Mouse (Mus musculus) gastrocnemius, postnatal 14 days (tissue): ENCODE results near the gene Laptm4a. TPM values are rescaled to one million over a fixed set of nuclear protein-coding genes. Genes with fewer than 3 reads are reported as not detected.

Experiments
- DNase-seq: peaks from one replicate; pipeline ENCODE4 v3.0.0; 2021; ENCODE audit warnings: mixed read lengths
- intact Hi-C: fragments of 180-260 bp; cut with DNase I; formaldehyde crosslinking; loops from one replicate; pipeline ENCODE4 v1.15.1; 2025; ENCODE audit warnings: low total_unique reads
- long read RNA-seq, 2 experiments: library from polyadenylated mRNA; stranded (forward); transcript quantifications; one replicate each; pipeline ENCODE4 v2.0.0; 2021
- total RNA-seq, 2 experiments: library from RNA; stranded (reverse); gene quantifications; 2 replicates each; pipeline ENCODE4 v1.2.3; 2021

The Laptm4a gene
- total RNA-seq: 100 to 1,000 TPM; 303 to 334 TPM
- long read RNA-seq, experiment 1, transcript Laptm4a-201 (7 exons, 1,773 nt): major isoform, 89 of 106 reads
- long read RNA-seq, experiment 1, partial matches to known transcripts: 4 of 106 reads
- long read RNA-seq, experiment 1, other reads (novel, unspliced or antisense): 13 of 106 reads
- long read RNA-seq, experiment 2, transcript Laptm4a-201 (7 exons, 1,773 nt): major isoform, 78 of 107 reads
- long read RNA-seq, experiment 2, partial matches to known transcripts: 6 of 107 reads
- long read RNA-seq, experiment 2, other reads (novel, unspliced or antisense): 23 of 107 reads

DNA sequence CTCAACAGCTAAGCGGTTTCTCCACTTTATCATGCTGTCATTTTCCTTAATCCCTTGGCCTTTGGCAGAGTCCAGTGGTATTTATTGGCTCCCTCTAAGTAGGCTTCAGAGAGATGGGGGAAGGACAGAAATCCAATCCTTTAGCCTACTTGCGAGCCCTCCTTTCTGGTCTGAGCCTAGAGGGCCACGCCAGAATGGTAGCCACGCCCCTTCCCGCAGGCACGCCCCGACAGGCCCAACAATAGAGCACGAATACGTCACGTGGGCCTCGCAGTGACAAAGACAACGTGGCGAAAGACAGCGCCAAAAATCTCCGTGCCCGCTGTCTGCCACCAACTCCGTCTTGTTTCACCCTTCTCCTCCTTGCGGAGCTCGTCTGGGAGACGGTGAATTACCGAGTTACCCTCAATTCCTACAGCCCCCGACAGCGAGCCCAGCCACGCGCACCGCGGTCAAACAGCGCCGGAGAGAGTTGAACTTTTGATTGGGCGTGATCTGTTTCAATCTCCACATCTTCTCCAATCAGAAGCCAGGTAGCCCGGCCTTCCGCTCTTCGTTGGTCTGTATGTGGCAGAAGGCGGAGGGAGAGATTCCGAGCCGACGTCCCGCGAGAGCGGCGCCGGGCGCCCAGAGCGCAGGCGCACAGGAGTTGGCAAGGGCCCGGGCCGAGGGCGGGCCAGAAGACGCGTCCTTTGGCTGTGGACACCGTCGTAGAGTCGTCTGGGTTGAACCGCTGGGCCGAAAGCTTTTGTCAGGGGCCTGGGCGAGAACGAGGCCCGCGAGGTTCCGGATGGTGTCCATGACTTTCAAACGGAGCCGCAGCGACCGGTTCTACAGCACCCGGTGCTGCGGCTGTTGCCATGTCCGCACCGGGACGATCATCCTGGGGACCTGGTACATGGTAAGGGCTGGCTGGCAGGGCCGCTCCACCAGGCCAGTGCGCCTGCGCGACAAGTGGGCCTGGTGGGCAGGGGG, at the start of gene Laptm4a:
TSS of gene Laptm4a (plus strand) at position 271 of the 975 bp plus-strand sequence.
- intact Hi-C loops: no loop called here
- DNase-seq: peak; percentile 97

DNA sequence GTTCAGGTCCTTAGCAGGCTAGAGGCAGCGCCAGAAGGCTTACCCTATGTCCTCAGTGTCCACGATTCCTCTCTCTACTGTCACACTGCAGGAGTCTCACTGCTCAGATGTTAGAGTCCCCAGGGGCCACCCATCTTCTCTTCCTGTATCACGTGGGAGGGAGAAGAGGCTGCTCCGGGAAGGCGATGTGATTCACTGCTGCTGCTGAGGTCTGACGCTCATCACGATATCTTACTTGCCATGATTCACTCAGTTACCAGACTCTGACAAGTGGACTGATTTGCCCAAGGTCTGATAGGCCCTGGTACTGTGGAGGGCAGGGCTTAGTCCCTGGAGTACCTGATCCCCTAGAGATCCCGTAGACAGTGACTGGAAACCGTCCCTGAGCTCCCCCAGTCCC, 45.9 kb upstream of the Laptm4a start:
- DNase-seq: no peak
- intact Hi-C loops: no loop called here

DNA sequence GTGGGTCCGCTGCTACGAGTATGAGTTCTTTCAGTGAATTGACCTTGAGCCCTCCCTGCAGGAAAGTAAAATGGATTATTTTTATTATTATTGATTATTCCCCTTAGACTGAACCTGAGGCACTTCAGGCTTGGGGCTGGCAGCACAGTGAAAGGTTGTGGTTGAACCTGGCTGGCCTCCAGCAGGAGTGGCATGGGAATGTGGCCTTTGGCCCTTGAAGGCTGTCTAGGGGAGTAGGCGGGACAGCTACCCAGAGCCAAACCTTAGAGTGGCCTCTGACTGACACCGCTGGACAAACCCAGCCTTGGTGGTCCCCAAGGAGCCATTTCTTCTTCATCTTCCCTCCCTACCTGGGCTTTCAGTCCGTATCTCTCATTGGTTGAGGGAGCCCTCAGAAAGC, 44.6 kb upstream of the Laptm4a start:
- intact Hi-C loops: no loop called here
- no peak for DNase-seq

DNA sequence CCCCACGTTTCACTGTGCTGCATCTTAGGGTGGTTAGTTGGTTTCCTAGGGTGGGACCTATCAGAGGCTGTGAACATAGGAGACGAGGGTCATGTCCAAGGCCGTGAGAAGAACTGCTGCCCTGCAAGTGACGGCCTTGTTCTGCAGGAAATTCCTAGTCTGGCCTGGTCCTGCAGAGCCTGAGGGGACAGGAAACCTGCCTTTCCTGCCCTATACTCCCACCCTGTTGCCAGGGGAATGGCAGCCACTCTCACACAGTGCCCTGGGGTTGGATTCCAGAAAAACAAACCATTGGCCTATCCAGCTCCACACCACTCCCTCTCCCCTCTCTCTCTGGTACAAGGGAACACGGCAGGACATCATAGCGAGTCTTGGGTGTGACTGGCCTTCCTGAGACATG, 44.1 kb upstream of the Laptm4a start:
- intact Hi-C loops: no loop called here
- no peak for DNase-seq

DNA sequence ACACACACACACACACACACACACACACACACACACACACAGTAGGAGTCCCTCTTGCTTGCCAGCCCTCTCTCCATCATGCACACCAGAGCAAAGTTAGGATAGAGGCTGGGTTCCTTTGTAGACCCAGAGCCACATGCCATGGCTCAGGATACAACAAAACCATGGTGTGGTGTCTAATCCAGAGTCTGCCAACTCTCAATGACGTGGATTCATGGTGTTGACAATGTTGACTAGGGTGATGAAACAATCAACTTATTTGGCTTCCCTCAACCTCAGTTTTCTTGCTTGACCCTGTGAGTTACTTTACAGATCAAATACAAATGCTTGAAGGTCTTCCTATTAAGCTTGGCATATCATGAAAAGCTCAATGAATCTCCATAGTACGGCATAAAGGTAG, 42.7 kb upstream of the Laptm4a start:
- intact Hi-C loops: no loop called here
- no peak for DNase-seq

DNA sequence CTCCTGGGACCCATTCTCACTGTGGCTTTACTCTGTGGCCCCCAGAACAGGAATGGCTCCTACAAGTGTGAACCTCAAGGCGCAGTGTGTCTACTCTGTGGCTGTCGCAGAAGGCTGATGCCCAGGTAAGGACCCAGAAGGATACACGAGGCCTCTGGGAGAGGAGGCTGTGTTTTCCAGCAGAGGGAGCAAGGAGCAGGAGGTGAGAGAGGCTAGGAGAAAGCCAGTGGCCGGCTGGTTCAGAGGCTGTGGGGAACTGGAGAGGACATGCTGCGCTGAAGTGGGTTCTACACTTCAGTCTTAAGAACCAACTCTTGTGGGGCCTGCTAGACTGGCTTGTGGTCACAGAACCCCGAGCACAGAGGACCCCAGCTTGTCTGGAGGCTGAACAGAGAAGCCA, 42.1 kb upstream of the Laptm4a start:
- intact Hi-C loops: no loop called here
- no peak for DNase-seq

DNA sequence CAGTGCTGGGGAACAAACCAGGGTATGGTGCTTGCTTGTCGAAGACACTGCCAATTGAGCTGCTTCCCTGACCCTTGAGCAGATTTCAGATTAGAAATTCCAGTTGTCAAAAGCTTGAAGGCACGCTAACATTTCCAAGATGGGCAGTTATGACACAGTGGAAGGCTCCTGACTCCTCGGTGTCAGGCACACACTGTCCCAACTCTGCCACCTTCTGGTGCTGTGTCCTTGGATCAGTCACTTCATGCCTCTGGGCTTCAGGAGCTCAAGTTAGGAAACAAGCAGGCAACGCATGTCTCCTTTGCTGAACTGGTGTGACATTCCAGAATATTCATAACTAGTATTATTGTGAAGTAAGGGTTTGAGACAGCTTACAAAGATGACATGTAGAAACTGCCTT, 39.7 kb upstream of the Laptm4a start:
- intact Hi-C loops: no loop called here

DNA sequence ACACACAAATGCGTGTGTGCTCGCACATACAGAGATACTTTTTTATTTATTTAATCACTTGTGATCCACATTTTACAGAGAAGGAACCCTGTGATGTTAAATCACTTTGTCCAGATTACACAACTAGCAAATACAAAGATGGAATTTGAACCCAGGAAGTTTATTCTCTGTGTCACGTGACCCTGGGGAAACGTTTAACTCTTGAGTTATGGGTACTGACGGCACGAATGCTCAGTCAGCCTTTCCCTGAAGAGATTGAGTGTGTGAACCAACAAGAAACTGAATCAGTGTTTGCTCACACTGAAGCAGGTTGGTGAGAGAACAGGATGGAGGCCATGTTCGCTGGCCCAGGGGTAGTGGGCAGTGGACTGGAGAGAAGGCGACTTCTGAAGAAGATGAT, 39.1 kb upstream of the Laptm4a start:
- intact Hi-C loops: no loop called here
- no peak for DNase-seq

More for the DNA sequence above, 39.7 kb upstream of the Laptm4a start:
- no peak for DNase-seq

DNA sequence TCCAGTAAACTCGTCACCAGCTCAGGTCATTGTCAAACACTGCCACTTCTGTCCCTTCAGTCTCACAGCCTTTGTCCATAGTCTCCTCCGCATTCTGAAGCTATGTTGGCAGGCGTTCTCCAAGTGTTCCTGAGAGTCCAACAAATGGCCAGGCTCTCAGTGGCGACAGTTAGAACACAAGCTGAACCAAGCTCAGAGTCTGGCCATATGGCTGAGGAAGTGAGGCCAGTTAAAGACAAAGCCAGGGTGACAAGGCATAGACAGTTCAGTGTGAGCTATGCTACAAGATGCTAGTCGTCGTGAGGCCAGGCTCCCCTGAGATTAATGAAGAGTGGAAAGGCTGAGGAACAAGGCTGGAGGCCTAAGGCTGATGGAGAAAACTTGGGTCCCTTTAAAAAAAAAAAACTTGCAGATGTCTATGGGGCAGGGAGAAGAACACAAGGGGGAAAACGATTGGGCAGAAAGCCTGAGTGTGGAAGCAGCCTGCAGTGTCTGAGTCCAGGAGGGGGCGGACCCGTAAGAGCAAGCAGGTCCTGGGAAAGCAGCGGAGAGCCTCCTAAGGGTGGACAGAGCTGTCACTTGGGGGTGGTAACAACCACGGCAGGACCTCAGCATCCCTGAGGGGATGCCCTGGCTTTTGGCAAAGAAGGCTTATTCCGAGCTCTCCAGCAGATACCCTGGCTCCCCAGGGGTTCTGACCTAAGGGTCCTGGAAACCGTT, 36.9 kb upstream of the Laptm4a start:
- DNase-seq: peak; percentile 32
- intact Hi-C loops: loop anchor here (5.0 kb wide), 1 partner anchor 187 kb away; no protein-coding TSS in a partner anchor

DNA sequence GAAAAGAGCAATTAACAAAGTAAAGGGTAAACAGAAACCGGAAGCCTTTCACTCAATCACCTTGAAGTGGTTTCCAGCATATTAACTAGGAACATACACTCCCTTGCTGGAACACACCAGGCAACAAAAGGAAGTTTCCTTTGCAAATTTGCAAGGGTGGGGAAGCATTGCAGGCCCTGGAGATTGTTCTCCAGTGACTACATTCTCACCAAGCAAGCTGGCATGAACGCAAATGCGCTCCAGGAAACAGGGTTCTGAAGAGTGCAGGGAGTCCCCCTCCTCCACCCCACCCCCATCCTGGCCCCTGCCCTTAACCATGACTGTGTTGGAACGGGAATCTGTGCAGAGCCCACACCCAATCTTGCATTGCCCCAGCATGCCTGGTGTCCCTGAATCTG, 36.3 kb upstream of the Laptm4a start:
- DNase-seq: no peak
- intact Hi-C loops: loop anchor here (5.0 kb wide), 1 partner anchor 188 kb away; no protein-coding TSS in a partner anchor

DNA sequence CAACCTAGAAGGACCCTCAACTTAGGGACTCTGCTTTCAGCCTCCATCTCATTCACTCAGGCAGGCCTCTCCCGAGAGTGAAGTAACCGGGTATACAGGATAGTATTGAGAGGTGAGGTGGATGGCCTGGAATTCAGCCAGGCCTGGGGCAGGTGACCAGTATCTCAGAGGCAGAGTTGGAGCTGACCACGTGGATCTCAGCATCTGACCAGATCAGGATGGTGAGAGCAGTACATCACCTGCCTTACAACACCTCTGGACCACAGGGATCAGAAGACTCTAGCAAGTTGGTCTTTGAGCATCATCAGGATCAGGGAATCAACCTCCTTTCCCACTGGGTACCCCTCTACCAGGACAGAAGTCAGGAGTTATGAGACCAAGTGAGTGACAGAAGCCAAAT, 35.5 kb upstream of the Laptm4a start:
- intact Hi-C loops: loop anchor here (5.0 kb wide), 1 partner anchor 189 kb away; no protein-coding TSS in a partner anchor
- no peak for DNase-seq

DNA sequence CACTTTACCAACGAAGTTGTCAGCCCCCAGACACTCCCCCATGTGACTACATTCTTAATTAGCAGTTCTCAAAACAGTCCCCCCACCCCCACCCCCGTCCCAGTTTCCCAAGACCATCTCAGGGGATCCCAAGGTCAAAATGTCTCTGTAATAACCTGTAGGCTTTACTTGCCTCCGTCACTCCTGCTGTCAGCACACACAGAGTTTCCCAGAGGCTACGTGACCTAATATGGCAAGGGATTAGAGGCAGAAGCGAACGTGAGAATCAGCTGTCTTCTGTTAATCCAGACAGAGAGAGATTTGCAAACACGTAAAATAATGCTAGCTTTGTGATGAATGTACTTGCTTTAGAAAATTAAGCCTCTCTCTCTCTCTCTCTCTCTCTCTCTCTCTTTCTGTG, 33.0 kb upstream of the Laptm4a start:
- intact Hi-C loops: loop anchor here (5.0 kb wide), 1 partner anchor 191 kb away; no protein-coding TSS in a partner anchor
- no peak for DNase-seq

DNA sequence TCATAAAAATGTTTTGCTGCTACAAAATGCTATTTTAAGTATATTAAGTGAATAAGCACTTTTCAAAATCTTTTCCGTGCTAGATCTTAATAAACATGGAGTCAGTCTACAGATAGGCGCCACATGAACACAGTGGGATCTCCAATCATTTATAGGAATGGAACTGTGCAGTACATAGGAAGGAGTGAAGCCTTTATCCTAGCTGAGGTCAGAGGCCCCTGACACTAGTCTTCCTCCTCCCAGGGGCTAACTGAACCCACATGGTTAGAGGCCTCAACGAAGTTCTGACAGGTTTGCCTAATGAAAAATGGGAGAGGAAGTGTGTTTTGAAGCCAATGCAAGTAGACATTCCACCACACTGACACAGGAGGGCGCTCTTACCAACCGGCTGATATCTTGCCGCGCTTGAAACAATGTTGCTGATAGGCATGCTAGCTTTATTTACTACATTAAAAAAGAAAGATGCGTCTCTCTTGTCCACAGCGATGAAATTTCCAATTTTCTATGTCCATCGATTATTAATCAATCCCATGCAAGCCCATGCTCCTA, 32.3 kb upstream of the Laptm4a start:
- peak; percentile 68 for DNase-seq
- intact Hi-C loops: loop anchor here (5.0 kb wide), 1 partner anchor 192 kb away; no protein-coding TSS in a partner anchor

DNA sequence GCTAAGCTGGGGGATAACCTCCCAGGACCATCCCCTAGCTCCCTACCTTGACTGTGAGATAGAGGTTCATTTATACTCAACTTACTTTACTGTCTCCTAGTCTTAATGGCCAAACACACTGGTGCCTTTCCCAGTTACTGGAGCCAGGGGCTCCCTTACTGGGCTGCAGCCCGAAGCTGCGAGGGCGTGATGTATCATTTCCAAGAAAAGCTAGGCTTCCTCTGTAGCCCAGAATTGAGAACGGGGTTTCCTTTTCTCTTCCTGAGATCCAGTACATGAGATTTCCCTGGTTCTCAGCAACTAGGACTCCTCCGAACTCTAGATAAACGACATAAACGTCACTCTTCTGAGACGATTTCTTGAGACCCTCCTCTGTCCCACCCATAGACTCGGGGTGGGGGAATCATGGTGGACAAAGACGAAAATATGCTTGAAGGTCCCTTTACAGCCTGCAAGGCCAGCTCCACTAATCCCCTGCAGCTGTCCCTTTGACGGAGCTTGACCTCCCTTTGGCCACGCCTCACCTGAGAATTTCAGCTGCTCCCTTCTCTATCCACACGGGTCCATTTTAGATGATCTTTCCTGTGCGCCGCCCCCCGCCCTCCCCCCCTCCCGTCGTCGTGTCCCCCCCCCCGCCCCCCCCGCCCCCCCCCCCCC, 28.5 kb upstream of the Laptm4a start:
- intact Hi-C loops: loop anchor here (5.0 kb wide), 2 partner anchors 44 to 109 kb away; no protein-coding TSS in a partner anchor

DNA sequence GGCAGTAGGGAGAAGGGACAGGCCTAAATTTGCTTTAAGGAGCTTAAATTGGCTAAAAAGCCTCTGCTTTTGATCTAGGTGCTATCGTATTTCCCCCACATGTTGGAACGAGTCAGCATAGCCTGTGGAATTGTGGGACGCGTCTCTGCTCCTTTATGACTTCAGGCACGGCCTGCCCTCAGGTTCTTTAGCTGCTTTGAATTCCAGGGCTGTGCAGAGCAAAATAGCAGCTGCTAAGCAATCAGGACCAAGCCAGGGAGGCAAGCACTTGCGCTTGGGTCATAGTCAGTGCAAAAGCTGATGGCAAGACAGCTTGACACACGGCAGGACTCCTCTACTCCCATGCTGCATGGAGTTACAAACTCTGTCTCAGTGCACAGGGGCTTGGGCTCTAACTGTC, 24.3 kb upstream of the Laptm4a start:
- intact Hi-C loops: no loop called here
- no peak for DNase-seq

More for the DNA sequence above, 28.5 kb upstream of the Laptm4a start:
- peak; percentile 42 for DNase-seq

DNA sequence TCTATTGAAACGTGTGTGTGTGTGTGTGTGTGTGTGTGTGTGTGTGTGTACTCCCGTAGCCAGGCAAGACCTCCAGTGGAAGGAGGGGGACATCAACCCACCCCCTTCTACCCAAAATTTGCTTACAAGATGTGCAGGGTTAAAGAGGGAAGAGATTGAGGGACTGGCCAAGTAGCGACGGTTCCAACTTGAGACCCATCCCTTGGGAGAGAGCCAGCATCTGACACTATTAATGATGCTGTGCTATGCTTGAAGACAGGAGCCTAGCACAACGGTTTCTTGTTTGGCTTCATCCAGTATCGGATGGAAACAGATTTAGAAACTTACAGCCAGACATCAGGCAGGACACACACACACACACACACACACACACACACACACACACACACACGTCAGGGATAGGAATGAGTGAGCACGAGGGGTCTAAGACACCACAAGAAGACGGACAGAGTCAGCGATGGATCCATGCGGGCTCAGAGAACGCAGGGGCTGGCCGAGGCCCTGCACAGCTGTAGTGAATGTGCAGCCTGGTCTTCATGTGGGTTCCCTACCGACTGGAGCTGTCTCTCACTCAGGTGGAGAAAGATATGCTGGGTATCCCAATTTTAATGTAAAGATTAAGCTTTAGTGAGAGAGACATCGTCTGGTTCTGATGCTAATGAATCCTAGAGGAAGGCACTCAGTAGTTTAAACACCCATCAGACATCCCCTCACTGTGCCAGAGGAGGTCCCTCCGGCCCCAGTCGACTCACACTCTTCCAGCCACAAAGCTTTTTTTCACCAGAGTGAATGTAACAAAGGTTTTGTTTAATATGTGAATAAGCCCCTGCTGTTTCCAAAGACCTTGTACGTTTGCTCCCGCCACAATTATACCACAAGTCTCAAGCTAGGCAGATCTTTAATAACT, 22.3 kb upstream of the Laptm4a start:
- no peak for DNase-seq
- intact Hi-C loops: no loop called here

DNA sequence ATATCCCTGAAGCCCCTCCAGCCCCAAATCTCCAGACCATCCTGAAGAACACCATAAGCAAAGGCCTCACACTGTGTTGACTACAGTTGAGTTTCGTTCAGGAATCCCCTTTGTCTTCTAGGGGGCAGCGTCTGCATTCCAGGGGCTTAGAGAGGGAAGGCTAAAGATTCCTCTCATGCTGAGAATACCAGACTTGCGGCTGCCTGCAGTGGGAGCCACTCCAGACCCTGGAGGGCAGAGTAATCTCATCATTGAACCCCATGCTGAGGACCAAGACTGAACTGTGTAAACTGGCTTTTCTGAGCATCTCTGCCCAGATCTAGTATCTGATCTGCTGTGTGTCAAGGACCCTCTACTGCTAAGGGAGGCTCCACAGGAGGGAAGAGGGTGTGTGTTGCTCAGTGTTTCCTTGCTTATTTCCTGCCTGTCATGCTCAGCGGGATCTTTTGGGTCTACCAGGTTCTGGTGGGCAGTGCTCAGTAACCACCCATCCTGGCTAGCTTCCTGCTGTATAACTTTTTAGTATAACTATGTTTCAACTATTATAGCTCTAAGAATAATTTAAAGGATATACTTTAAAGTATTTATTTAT, 21.3 kb upstream of the Laptm4a start:
- intact Hi-C loops: no loop called here

More for the DNA sequence above, 21.3 kb upstream of the Laptm4a start:
- no peak for DNase-seq
